Mouse (Mus musculus) embryo, embryonic 10.5 days (tissue): ENCODE data around the gene Gm15319.
"Not testable (repeated sequence)": the region's sequence is repeated elsewhere in the genome, so short reads cannot be mapped to it uniquely, and the experiment has no call there.

Source experiments
- DNase-seq: peaks from one replicate; pipeline ENCODE4 v3.0.0-alpha.2; 2015; ENCODE audit warnings: low spot score

The Gm15319 gene

DNA sequence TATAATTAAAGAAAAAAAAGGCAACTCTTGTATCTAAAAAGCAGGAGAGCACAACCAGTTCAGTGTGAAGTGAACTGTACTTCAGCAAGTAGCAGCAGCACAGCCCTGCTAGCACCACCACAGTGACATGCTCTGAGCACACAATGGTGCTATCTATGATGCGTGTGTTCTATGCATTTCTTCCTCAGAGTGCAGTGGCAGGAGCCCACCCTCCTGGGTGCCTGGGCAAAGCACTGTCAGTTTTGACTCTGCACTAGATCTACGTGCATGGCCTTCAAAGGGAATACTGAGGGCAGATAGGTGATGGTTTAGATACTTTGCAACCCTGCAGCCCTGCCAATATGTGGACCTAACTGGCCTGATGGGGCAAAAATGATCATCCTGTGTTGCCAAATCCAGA lies at the start of gene Gm15319:
TSS of gene Gm15319 (minus strand) at position 101 of the 400 bp plus-strand sequence.
- DNase-seq, result not testable (repeated sequence)

DNA sequence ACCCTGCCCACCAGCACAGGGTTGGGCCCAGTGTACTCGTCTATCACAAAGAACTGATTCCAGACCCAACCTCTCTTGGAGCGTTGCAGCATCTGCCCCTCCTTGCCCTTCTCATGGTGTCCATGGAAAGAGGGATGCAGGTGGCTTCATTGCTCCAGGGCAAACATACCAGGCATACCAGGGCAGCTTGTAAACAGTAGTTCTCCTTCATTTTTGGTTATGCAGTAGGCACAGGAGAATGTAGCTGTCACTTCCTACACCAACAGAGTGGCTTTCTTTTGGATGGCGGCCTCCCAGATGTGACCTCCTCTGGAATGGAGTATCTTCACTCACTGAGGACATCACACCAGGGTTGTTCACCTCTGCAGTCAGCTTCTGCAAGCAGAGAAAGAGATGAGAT lies 47.3 kb upstream of the Gm15319 start:
- not testable (repeated sequence) for DNase-seq

DNA sequence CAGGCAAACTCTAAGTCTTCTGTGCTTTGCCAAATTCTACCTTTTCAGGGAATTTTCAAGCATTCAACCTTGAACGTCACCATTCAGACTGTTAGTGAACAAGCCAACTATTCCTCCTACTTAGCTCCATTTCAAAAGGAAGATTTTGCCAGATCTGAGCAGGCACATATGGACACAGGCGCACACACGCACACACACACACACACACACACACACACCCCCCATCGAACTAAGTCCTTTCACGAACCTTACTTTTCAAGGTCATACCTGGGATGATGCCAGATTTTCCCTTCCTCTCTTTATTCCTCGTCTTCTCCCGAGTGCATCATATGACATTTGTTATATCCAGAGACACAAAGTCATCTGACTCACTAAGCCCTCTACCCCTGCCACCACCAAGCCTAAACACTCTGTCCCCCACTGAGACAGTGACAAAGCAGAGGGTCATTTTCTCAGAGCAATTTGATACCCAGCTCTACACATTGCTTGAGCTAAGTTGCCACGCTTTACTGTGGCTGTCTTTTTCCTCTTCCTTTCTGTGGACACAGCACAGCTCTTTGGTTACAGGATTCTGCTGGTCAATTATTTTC lies 45.5 kb upstream of the Gm15319 start:
- DNase-seq, result peak; percentile 0

DNA sequence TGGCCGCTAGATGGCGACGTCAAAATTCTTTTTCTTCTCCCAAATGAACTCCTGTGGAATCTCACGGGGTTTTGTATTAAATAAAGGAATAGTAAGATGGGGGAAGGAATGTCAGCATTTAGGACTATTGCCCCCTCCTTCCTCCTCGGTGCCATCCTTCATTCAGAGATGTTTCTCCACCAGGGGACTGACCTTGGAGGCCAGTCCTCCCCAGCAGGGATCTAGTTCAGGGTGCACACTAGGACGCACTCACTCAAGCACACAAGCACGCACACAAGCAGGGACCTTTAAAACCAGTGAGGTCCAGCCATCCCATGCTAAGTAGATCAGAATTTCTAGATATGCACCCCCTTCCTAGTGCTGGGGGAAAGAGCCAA lies 26.3 kb upstream of the Gm15319 start:
- not testable (repeated sequence) for DNase-seq

DNA sequence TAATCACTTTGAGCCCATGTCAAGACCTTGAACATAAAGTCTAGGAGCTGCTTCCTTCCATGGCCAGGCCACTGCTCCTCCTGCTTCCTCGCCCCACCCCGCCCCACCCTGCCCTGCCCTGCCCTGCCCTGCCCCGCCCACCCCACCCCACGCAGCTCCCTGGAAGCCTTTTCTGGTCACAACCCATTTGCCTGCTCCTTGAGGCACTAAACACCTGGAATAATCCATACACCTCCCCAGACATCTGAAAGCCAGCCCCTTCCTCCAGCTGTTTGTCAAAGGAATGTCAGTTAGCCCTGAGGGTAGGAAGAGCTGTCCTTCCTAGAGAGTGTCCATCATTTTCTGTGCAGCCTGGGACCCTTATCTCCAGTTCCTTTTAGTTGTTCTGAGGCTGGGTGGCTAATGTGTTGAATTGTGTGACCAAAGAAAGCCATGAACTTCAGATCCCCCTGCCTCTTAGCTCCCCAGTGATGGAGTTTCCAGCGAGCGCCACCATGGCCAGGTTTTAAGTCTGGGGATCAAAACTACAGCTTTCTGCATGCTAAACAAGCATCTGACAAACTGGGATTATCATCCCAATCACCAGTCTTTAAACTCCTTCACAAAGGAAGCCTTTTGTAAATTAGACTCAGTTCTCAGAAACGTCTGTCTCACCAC lies 25.8 kb upstream of the Gm15319 start:
- not testable (repeated sequence) for DNase-seq

DNA sequence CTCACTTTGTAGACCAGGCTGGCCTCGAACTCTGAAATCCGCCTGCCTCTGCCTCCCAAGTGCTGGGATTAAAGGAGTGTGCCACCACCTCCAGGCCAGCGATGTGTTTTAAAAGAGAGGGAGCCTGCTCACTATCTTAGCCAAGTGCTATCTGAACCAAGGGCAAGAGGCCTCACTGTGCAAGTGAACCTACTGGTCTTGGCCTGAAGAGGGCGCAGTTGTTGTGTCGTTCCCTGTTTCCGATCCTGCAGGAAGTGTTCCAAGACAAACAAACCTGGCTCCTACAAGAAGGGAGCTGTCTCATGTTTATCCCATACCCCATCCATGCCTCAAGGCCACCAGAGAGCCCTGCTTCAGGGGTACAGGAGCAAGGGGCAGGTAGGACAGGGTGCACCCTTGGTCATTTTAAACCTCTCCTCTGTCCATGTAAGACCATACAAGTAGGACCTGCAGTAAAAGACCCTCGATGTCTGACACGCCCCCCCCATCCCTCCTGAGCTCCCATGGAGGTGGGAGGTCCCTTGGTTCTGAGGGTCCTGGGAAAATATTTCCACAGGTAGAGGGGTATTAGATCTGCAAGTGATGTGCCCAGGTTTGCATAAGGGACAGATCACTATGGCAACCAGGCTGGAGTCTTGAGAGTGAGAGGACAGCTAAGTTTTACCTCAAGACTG lies 24.2 kb upstream of the Gm15319 start:
- not testable (repeated sequence) for DNase-seq

DNA sequence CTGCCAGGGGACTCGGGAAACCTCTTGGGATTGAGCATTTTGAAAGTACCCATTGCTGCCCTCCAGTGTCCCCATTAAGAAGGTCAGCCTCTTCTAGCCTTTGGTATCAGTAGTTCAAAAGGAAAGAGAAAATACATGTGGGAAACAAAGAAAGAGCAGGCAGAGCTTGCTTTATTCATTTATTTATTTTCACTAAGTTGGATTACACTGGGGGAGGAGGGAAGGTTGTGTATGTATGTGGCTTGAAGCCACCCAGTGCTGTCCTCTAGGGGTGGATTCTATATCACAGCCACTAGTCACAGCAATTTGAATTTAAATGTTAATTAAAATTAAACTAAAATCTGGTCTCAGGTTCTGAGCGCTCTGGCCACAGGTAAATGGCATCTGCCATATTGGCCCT lies 22.0 kb upstream of the Gm15319 start:
- not testable (repeated sequence) for DNase-seq

DNA sequence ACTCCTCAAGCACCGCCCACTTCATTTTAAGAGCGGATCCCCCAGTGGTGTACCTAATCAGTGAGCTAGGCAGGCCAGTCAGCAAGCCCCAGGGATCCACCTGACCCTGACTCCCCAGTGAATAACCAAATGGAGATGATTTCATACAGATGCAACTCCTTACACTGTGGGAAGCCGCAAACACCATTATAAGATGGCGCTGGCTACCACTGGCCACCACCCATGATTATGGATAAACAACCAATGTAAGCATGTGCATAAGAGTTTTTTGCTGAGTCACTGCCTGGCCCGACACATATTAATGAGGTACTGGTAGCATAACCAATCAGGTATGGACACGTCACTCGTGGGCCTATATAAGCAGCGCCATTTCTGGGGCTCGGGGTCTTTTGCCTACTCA lies 21.1 kb upstream of the Gm15319 start:
- DNase-seq, result not testable (repeated sequence)

DNA sequence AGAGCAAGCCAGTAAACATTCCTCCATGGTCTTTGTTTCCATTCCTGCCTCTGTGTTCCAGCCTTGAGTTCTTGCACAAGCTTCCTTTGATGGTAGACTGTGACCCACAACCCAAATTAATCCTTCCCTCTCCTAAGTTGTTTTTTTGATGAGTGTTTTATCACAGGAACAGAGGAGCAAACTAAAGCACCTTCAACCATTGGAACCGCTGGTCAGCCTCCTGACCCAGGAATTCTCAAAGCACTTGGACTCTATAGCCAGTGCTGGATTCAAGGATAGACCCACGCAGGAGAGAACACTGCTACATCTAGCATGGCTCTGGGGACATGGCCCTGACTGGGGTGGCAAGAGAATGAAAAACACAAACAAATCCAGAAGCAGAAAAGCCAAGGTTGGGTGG lies 19.1 kb upstream of the Gm15319 start:
- DNase-seq, result not testable (repeated sequence)

DNA sequence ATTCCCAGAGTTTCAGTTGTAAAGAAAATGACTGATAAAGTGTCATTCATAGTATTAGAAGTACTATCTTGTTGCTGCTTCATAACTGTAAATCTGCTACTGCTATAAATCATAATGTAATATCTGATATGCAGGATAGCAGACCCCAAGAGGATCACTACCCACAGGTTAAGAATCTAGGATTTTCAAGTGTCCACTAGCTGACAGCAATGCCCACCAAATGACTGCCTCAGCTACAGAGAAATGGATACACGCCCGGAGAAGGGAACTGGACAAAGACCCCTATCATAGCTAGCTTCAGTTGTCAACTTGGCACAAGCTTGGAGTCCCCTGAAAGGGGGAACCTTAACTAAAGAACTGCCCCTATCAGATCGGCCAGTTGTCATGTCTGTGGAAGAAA lies 18.6 kb upstream of the Gm15319 start:
- not testable (repeated sequence) for DNase-seq

DNA sequence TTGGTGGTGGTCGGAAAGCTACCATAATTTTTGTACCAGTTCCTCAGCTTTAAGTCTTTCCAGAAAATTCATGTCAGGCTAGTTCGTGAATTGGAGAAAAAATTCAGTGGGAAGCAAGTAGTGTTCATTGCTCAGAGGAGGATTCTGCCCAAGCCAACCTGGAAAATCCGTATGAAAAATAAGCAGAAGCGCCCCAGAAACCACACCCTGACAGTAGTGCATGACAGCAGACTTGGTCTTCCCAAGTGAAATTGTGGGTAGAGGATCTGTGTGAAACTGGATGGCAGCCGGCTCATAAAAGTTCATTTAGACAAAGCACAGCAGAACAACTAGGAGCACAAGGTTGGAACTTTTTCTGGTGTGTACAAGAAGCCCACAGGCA lies 18.2 kb upstream of the Gm15319 start:
- DNase-seq, result not testable (repeated sequence)

DNA sequence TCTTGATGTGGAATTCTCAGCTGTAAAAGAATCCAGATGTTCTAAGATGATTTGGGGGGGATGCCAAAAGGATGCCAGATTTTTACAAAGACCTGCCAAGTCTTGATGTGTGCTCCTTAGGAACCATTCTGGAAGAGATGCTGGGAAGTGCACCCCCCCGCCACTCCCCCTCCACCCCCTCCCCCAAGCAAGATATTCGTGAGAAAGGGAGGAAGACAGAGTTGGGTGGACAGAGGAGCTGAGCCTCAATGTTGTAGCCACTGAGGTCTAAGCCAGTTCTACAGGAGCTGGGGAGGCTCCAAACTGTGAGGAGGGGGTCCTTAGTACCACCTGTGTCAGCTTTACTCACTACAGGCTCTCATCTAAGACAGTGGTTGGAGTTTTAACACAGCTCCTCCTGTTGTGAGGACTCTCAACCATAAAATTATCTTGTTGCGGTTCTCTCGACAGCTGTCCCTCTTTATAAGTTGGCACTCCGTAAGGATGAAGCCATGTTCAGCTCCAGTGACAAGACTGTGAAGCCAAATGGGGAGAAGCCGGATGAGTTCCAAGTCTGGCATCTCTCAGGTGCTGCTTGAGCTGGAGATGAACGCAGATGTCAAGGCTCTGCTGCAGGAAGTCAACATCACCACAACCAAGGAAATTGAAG lies 17.7 kb upstream of the Gm15319 start:
- DNase-seq, result not testable (repeated sequence)

DNA sequence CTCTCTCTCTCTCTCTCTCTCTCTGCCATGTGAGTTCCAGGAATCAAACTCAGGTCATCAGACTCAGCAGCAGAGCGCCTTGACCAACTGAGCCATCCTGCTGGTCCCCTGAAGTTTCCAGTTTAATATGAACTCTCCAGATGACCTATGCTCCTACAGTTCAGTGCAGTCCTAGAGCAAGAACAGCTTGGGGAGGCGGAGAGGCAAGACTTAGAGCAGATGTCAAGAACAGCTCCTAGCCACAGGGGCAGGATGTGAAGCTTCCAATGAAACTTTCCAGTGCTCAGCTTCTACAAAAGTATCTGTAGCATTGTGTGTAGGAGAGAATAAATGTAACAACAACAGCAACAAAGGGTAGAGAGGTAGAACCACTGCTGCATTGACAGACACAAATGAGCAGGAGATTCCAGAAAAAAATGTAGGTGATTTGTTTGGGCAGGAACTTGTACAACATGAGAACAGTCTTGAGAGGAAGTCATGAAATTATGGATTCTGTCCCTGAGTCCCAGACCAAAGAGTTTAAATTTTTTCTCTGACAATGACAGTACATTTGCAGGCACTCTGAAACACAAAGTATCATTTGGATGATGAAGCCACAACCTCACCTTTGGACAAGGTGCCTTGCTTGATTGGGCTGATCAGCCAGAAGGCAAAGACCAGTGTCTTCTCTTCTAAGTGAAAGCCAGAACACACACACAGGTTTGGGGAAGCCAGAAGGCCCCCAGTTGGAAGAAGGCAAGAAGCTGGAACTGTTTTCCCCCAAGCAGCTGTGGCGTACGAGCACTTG lies 16.8 kb upstream of the Gm15319 start:
- not testable (repeated sequence) for DNase-seq

DNA sequence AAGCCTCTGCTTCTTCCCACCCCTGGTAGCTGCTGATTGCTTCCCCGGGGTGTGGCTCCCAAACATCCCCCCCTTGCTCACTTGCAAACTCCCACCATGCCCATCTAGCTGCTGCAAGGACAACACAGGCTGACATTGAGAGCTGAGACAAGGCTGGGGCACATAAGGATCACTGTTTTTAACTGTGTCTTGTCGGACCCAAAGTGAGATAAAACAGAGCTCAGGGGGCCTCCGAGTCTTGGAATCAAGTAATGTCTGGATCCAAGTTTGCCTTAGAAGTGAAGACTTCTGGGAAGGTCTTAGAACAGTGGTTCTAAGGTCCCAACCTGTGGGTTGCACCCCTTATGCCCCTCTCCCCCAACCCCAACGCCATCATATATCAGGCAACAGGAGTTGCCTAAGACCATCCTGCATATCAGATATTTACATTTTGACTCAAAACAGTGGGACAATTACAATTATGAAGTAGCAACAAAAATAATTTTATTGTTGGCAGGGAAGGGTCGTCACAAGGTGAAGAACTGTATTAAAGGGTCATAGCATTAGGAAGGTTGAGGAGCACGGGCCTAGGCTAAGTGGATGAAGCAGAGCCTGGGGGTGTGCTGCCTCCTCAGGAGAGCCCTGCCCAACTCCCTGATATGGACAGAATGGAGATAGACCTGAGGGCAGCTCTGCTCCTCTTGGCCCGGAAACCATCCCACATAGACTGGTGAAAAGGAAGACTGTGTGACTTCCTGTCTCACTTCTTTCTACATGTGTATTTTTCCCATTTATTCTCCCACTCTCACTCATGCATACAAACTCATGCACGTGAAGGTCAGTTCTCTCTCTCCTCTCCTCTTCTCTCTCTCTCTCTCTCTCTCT lies 16.0 kb upstream of the Gm15319 start:
- DNase-seq, result not testable (repeated sequence)

DNA sequence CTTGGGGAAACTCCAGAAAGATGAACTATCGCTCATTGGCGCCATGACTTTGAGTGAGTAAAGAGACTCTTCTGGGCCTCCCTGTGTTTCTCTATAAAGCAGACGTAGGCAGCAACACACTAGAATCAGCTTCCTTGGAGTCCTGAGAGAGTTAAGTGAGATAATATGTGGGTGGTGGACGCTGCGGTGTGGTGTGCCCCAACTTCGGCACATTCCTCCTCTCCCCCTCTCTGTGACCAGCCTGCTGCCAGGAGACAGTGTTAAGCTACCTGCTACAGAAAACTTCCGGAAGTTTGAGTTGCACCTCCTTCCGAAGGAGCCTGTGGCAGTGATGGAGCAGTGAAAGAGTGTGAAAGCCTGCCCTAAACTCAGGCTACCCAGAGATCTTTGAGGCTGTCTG lies 15.3 kb upstream of the Gm15319 start:
- DNase-seq, result not testable (repeated sequence)

DNA sequence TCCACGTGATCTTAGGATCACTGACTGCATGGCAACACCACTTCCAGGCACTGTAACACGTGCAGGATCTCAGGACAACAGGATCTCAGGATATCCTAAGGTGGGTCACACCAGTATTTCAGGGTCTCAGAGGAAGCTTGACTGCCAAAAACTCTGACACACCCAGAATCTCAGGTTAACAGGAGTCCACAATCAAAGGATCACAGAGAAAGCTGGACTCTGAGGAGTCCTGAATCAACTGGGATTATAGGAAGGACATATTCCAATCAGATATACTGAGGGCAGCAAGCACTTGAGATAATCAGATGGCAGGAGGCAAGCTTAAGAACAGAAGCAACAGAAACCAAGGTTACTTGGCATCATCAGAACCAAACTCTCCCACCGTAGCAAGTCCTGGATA lies 12.7 kb upstream of the Gm15319 start:
- not testable (repeated sequence) for DNase-seq

DNA sequence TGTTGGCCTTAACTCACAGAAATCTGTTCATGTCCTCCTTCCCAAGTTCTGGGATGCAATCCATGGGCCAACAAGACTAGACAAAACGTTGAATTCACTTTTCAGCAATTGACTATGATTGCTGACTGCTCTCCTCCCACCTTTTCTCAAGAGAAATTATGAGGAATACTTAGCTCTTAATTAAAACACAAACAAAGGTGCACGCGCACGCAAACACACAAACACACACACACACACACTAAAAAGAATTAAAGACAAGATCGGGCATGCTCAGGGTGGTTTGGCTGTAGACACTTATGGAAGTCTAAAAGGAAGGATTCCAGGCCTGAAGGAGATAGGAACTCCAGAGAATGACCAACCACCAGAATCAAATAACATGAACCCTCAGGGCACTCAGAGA lies 6.6 kb downstream of the Gm15319 start:
- DNase-seq, result not testable (repeated sequence)

DNA sequence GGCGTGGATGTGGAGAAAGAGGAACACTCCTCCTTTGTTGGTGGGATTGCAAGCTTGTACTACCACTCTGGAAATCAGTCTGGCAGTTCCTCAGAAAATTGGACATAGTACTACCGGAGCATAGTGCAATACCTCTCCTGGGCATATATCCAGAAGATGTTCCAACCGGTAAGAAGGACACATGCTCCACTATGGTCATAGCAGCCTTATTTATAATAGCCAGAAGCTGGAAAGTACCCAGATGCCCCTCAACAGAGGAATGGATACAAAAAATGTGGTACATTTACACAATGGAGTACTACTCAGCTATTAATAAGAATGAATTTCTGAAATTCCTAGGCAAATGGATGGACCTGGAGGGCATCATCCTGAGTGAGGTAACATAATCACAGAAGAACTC lies 9.4 kb downstream of the Gm15319 start:
- not testable (repeated sequence) for DNase-seq

DNA sequence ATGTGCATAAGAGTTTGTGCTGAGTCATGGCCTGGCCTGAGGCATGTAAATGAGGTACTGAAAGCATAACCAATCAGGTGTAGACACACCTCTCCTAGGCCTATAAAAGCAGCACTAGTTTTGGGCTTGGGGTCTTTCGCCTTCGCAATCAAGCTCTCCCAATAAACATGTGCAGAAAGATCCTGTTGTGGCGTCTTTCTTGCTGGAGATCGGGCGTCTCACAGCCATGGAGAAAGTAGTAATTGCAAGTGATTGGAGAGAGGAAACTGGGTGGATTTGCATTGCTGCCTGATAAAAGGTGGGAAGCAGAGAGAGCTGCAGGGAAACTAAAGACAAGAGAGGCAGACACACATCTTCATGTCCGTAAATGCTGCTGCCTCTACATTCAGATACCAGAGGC lies 60.3 kb downstream of the Gm15319 start:
- not testable (repeated sequence) for DNase-seq

DNA sequence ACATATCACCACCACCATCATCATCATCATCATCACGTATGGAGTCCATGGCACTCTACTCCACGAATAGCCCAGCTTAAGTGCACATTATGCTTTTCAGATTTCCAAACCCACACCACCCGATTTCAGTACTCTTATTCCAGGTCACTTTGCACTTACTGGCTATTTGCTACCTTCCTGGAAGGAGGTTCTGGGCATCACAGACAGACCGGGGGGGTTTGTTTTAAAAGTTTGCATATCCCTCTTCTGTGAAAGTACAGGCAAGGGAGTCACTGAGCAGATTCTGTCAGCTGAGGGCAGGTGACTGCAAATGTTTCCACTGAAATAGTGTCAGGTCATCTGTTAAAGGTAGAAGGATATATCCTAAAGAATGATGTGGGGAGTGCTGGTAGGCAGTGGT lies 63.0 kb downstream of the Gm15319 start:
- DNase-seq, result not testable (repeated sequence)

DNA sequence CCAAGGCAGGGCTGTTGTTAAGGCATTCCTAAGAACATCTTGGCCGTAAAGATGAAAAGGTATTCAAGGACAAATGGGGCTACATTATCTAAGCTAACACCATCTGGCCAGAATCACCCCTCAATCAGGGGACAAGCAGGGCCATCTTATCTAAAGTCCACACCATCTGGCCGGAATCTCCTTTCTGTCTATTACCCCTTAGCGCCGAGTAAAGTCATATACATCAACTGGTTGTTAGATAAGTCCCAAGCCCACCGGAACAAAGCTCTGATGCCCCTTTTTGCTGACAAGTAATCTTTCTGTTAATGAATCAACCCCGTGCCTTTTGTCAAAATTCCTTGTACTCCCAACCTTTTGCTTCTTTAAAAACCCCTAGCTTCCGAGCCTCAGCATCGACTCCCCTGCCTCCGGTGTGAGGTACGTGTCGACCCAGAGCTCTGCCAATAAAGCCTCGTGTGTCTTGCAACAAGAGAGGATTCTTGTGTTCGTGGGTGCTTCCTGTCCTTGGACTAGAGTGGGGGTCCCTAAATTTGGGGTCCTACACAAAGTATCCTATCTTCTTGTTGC lies 65.0 kb downstream of the Gm15319 start:
- DNase-seq, result not testable (repeated sequence)
